Mouse (Mus musculus) urinary bladder, postnatal 25 days (tissue): ENCODE measurements around the gene AC131692.1.

Experiments used
- DNase-seq: peaks from one replicate; pipeline ENCODE4 v3.0.0; 2022; ENCODE audit warnings: low spot score

Gene AC131692.1

GRCm38 (mm10) chr19:6094119-6094518 lies at the start of gene AC131692.1:
Gene AC131692.1, plus strand, starts transcription at chr19:6094419.
- no peak for DNase-seq

GRCm38 (mm10) chr19:6045366-6046293 lies 48.6 kb upstream of the AC131692.1 start:
- no peak for DNase-seq

GRCm38 (mm10) chr19:6046294-6047153 lies 47.7 kb upstream of the AC131692.1 start, which contains the start of gene Syvn1:
Gene Syvn1, plus strand, starts transcription at chr19:6046576.
- peak; percentile 86 for DNase-seq

GRCm38 (mm10) chr19:6047154-6047898 lies 46.9 kb upstream of the AC131692.1 start:
- DNase-seq = no peak

GRCm38 (mm10) chr19:6047899-6048166 lies 46.4 kb upstream of the AC131692.1 start:
- no peak for DNase-seq

- no peak for DNase-seq
These were observed 45.4 kb upstream of the AC131692.1 start for GRCm38 (mm10) chr19:6048681-6049410.

- no peak for DNase-seq
These were observed 41.7 kb upstream of the AC131692.1 start for GRCm38 (mm10) chr19:6052516-6052915.

GRCm38 (mm10) chr19:6054296-6054695 lies 39.9 kb upstream of the AC131692.1 start:
- no peak for DNase-seq

GRCm38 (mm10) chr19:6056696-6057095 lies 37.5 kb upstream of the AC131692.1 start:
- DNase-seq = no peak

GRCm38 (mm10) chr19:6057313-6058096 lies 36.7 kb upstream of the AC131692.1 start, which contains the start of the genes Mrpl49 and Fau:
Gene Mrpl49, minus strand, starts transcription at chr19:6057785.
Gene Fau, plus strand, starts transcription at chr19:6057844.
- DNase-seq = peak; percentile 99

GRCm38 (mm10) chr19:6058513-6058912 lies 35.7 kb upstream of the AC131692.1 start:
- DNase-seq = no peak

GRCm38 (mm10) chr19:6058966-6059365 lies 35.3 kb upstream of the AC131692.1 start:
- no peak for DNase-seq

GRCm38 (mm10) chr19:6061021-6061533 lies 33.1 kb upstream of the AC131692.1 start, which contains the start of gene Znhit2:
Gene Znhit2, plus strand, starts transcription at chr19:6061192.
- DNase-seq = peak; percentile 84

- DNase-seq = peak; percentile 30
These were observed 32.4 kb upstream of the AC131692.1 start for GRCm38 (mm10) chr19:6061641-6062302.

GRCm38 (mm10) chr19:6062418-6062817 lies 31.8 kb upstream of the AC131692.1 start:
- DNase-seq = no peak

GRCm38 (mm10) chr19:6063081-6063480 lies 31.1 kb upstream of the AC131692.1 start:
- DNase-seq = no peak

GRCm38 (mm10) chr19:6066571-6066970 lies 27.6 kb upstream of the AC131692.1 start:
- DNase-seq = no peak

GRCm38 (mm10) chr19:6067011-6067723 lies 27.1 kb upstream of the AC131692.1 start:
- DNase-seq = peak; percentile 78
